Mouse (Mus musculus) cerebellum, adult 2 months (tissue): ENCODE data around the gene Taf1c. TPM values are rescaled to one million over a fixed set of nuclear protein-coding genes. Genes with fewer than 3 reads are reported as not detected.

Source experiments
- DNase-seq, 2 experiments: peaks; one replicate each; pipeline ENCODE4 v3.0.0; 2021
- H3K27ac ChIP-seq: fragments of 200-500 bp; 2 replicates; pipeline ENCODE4 v1.5.1; 2012; ENCODE audit warnings: low read length, control low read depth, inconsistent platforms; ENCODE audit not compliant: insufficient read depth
- H3K27me3 ChIP-seq: fragments of 200-500 bp; 2 replicates; pipeline ENCODE4 v1.6.1; 2012; ENCODE audit warnings: inconsistent platforms, mild to moderate bottlenecking, low read length, moderate library complexity; ENCODE audit not compliant: control insufficient read depth, insufficient read depth
- H3K4me1 ChIP-seq: fragments of 200-500 bp; 2 replicates; pipeline ENCODE4 v1.6.1; 2011; ENCODE audit warnings: low read length; ENCODE audit not compliant: control insufficient read depth, insufficient read depth
- H3K4me3 ChIP-seq: fragments of 200-500 bp; replicated peaks from 2 replicates; pipeline ENCODE3; 2011; ENCODE audit warnings: mild to moderate bottlenecking, low read depth, low read length, control low read depth; ENCODE audit not compliant: insufficient read depth
- CTCF ChIP-seq: fragments of 200-500 bp; IDR thresholded peaks from 2 replicates; pipeline ENCODE4 v1.5.1; 2011; ENCODE audit warnings: low read depth, mild to moderate bottlenecking, control low read depth, low read length, moderate library complexity, borderline replicate concordance; ENCODE audit not compliant: insufficient read depth
- POLR2A ChIP-seq: fragments of 200-500 bp; IDR thresholded peaks from 2 replicates; pipeline ENCODE4 v1.6.1; 2011; ENCODE audit warnings: low read length, control low read depth, borderline replicate concordance; ENCODE audit not compliant: insufficient read depth
- WGBS: fragments of 180-500 bp; shearing (Covaris S2); methylation state at CpG from one replicate; pipeline ENCODE4 v1.1.7; 2018; 5-methylcytosine and 5-hydroxymethylcytosine counted together
- polyA plus RNA-seq: library from polyadenylated mRNA; depleted of rRNA; stranded (reverse); fragments of >200 nt; gene quantifications from 2 replicates; pipeline ENCODE4 v1.2.3, GENCODE M21; 2012; rRNA removed

The Taf1c gene
- 14.2 and 14.6 TPM in 2 replicates for polyA plus RNA-seq

DNA sequence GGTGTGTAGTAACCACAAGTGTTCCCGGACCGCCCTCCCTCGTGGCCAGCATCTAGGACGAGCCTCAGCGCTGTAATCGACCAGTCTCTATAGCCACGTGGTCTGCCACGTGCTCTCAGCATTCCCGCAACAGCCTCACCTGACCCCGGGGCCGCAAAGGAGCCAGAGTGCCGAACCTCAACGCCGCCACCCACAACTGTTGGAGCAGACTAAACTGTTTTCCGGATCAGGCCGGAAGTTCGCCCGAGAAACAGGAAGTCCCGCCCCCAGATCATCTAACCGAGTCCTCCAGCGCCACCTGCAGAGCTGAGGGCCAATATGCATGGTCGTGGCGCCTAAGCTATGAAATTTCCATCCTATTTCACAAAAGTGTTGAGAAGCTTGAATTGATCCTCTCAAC is at the start of gene Taf1c:
Gene Taf1c (minus strand): TSS at position 227 of the 400 bp plus-strand sequence.
- no peak within 1 kb of the TSS for H3K27ac ChIP-seq
- peaks cover 9% of the 10 kb centered on the region for H3K4me1 ChIP-seq
- WGBS, result 0% methylated on average over 23 of the region's 23 CpGs
- peak within 1 kb of the TSS; percentile 88 for H3K4me3 ChIP-seq
- TF ChIP-seq POLR2A (peak; percentile 72), CTCF (peak; percentile 88)
- no peaks in the 10 kb centered on the region for H3K27me3 ChIP-seq
- peak; percentile 90 to 95 for DNase-seq

DNA sequence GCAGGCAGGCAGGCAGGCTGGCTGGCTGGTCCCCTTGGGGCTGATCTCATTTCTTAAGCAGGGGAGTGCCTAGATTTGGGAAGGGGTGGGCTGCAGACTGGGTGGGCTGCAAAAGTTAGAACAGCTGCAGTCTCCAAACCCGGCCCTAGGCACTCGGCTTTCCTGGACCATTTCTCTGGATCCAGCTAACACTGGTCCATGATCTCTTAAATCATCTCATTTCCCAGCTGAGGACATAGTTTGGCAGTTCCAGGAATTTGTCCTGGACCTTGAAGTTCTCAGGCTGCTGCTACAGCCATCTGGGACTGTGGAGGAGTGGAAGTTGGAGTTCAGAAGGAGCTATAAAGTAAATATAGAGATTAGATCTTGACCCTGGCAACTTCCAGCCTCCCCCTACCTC is 46.3 kb upstream of the Taf1c start:
- Histone ChIP-seq H3K4me1 (no peaks in the 10 kb centered on the region), H3K4me3 (no peak overlapping the region), H3K27me3 (no peaks in the 10 kb centered on the region; the same call in 1 of the 2 replicates), H3K27ac (no peak overlapping the region)
- DNase-seq, result no peak
- TF ChIP-seq CTCF, result no peak
- no peak for TF ChIP-seq POLR2A
- 40% methylated on average over 2 of the region's 2 CpGs for WGBS

DNA sequence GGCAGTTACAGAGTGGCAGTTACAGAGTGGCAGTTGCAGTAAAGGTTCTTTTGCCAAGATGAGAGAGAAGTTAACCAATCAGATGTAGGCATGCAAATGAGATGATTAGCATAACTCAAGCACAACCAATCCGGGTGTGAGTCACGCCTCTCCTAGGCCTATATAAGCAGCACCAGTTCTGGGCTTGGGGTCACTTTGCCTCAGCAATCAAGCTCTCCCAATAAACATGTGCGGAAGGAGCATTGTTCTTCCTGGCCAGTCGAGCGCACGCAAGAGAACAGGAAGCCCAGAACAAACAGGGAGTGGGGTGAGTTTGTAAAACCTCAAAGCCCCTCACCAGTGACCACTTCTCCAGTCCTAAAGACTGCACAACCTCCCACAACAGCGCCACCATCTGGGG is 41.8 kb upstream of the Taf1c start:
- no peaks in the 10 kb centered on the region; the same call in 1 of the 2 replicates for H3K27me3 ChIP-seq
- H3K27ac ChIP-seq, result no peak overlapping the region
- WGBS, result 82% methylated on average over 7 of the region's 7 CpGs
- no peak for TF ChIP-seq POLR2A
- no peak for TF ChIP-seq CTCF
- no peak overlapping the region for H3K4me3 ChIP-seq
- H3K4me1 ChIP-seq, result no peaks in the 10 kb centered on the region
- no peak for DNase-seq

DNA sequence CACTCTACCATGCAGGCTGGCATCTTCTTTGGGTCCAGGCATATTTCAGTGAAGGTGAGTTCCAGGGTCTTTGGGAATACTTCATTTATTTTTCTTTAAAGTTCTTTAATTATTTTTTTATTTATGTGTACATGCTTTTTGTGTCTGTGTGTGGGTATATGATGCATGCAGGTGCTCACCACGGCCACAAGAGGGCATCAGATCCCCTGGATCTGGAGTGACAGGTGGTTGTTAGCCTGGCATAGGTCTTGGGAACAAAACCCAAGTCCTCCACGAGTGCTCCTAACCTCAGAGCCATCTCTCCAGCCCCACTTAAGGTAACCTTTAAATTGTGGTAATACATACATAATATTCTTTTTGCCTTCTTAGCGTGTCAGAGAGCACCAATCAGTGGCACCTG is 41.2 kb upstream of the Taf1c start:
- 72% methylated on average over 3 of the region's 3 CpGs for WGBS
- H3K27ac ChIP-seq, result no peak overlapping the region
- no peaks in the 10 kb centered on the region for H3K4me1 ChIP-seq
- no peak overlapping the region for H3K4me3 ChIP-seq
- DNase-seq, result no peak
- H3K27me3 ChIP-seq, result no peaks in the 10 kb centered on the region; the same call in 1 of the 2 replicates
- TF ChIP-seq POLR2A, result no peak
- peak; percentile 1; the same call in 1 of the 2 replicates for TF ChIP-seq CTCF

DNA sequence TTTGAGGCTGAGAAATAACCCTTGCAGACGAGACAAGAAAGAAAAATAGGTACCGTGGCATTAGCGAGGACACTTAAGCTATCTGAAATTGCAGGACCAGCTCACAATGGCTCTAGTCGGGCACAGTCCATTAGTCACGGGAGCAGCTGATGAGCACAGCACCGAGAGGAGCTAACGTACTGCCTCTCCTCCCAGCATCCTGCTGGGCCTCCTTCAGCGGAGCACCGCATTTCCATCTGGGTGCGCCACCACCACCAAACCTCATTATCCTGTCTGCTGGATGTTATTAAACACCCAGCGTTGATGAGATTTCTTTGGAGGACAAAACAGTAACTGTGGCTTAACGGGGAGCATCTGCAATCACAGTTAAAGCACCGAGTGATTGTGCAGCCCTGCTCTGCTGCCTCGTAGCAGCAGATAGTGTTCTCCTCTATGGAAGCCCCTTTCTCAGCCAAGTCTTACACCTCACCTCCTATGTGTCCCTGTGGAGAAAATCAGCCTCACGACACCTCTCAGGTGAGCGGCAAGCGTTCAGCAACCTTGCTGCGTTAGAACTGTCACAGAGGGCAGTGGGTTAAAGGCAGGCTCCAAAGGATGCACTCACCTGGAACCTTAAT is 40.1 kb upstream of the Taf1c start:
- 42% methylated on average over 18 of the region's 18 CpGs for WGBS
- Histone ChIP-seq H3K4me3 (no peak overlapping the region), H3K27me3 (no peaks in the 10 kb centered on the region; the same call in 1 of the 2 replicates), H3K27ac (no peak overlapping the region), H3K4me1 (no peaks in the 10 kb centered on the region)
- DNase-seq, result no peak
- TF ChIP-seq CTCF (no peak), POLR2A (no peak)

DNA sequence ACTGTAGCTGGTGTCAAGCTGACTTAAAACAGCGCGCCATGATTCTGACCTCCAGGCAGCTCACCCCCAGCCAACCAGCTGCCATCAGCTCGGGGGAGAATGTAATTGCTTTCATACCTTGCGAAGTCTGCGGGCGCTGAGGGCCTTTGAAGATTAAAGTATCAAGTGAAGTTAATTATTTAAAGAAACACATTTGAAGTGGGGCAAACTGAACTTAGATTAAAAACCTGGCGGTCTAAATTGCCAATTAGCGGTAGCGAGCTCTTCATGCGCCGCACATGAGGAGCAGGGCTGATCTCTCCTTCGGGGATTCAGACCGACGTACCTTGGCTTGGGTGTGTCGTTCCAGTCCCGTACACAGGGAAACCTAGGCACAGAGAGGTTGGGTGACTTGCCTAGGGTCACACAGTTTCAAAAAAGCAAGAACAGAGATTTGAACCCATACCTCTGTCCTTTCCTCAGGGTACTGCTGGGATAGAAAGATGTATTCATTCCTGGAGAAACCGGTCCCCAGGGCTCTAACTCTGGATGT is 39.5 kb upstream of the Taf1c start:
- no peaks in the 10 kb centered on the region for H3K4me1 ChIP-seq
- DNase-seq, result no peak
- WGBS, result 89% methylated on average over 17 of the region's 17 CpGs
- no peak overlapping the region for H3K27ac ChIP-seq
- no peaks in the 10 kb centered on the region for H3K27me3 ChIP-seq
- H3K4me3 ChIP-seq, result no peak overlapping the region
- TF ChIP-seq CTCF (no peak), POLR2A (no peak)

DNA sequence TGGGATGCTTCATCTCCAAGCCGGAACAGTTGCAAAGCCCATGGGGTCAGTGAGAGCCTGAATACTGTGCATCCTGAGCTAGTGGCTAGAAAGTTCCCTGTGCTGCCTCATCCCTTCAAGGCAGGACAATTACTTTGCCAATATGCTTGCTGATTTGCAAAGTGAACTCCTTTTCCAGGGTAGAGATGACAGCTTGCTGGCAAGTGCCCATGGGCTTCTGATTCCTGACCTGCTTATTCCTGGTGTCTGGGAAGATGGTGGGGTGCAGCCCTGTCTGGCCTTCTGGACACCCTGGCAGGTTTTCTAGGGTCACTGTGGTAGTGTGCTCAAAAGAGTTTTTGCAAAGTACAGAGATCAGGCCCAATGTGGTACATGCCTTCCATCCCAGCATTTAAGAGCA is 37.9 kb upstream of the Taf1c start:
- Histone ChIP-seq H3K27me3 (no peaks in the 10 kb centered on the region), H3K4me3 (no peak overlapping the region), H3K4me1 (no peaks in the 10 kb centered on the region; the same call in 1 of the 2 replicates), H3K27ac (no peak overlapping the region)
- DNase-seq, result peak in 1 of 2 experiments; percentile 51
- TF ChIP-seq CTCF, result no peak
- TF ChIP-seq POLR2A, result no peak
- WGBS, result 86% methylated on average over 1 of the region's 1 CpGs

DNA sequence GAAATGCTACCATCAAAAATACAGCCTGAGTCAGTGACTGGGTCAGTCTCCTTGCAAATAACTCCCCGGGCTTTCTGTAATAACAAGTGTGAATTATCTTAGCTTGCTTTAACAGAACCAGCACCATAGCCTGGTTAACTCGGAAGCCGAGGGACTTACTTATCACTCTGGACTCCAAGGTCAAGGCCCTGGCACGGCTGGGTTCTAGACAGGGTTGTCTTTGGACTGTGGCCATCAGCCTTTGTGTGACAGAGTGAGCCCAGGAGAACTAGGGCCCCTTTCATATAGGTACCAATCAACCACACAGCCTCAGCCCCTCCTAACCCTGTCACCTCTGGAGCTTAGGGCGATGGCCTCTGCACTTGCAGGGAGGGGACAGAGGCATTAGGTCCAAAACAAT is 36.0 kb upstream of the Taf1c start:
- TF ChIP-seq POLR2A, result no peak
- TF ChIP-seq CTCF, result no peak
- WGBS, result 78% methylated on average over 5 of the region's 5 CpGs
- H3K4me3 ChIP-seq, result no peak overlapping the region

DNA sequence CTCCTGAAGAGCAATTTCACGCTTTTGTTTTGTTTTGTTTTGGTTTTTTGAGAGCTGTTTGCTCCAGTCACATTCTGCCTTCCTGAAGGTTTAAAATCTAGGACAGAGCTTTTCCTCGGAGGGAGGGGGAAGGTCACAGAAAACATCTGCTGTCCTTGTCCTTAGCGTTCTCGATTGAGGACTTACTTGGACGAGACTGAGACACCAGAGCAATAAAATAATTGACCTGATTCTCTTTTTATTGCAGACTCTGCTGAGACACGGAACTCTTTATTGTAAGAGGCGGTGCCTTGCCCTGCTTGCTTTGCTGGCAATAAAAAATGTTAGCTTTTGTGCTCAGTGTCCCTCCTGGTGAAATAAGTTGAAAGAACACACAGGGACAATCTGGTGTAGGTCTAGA is 34.8 kb upstream of the Taf1c start:
- Histone ChIP-seq H3K4me3 (no peak overlapping the region), H3K27ac (peak overlapping the region; percentile 28; the same call in 1 of the 2 replicates), H3K27me3 (no peaks in the 10 kb centered on the region; the same call in 1 of the 2 replicates), H3K4me1 (no peaks in the 10 kb centered on the region; the same call in 1 of the 2 replicates)
- no peak for TF ChIP-seq POLR2A
- TF ChIP-seq CTCF, result no peak
- 51% methylated on average over 7 of the region's 7 CpGs for WGBS
- DNase-seq, result peak in 1 of 2 experiments; percentile 36

More for the DNA sequence above, 36.0 kb upstream of the Taf1c start:
- Histone ChIP-seq H3K27me3 (no peaks in the 10 kb centered on the region), H3K4me1 (no peaks in the 10 kb centered on the region; the same call in 1 of the 2 replicates), H3K27ac (no peak overlapping the region)
- DNase-seq, result no peak
